Comparison of ENCODE assay signal across 18 mouse cellular contexts in the genomic region with DNA sequence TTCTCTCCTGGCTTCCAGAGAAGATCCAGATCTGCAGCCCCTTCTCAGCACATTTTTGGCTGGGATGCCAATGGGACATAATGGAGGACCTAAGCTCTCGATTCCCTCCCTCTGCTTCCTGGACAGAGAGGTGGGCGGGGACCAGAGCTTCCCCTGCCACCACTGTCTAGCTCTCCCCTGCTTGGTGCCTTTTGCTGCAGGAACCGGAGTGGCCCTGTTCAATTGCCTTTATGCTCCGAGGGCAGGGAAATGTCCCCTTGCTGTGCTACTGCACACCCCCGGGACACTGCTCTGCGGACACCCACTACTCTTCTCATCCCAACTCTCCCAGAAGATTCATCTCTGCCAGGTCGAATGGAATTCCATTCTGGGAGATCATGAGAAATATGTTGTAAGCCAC. TPM values are rescaled to one million over a fixed set of nuclear protein-coding genes. Genes with fewer than 3 reads are reported as not detected.
DNase-seq lines count a peak whose midpoint lies in the region; ATAC-seq and TF ChIP-seq lines count a peak whose summit lies in the region.
"Had no signal": no experiment of that assay in that cellular context is flagged by ENCODE, and none has a peak within 500 bp of the region (broad histone marks: within the 10 kb centered on the region; RNA-seq: fewer than 3 reads in every experiment).

No protein-coding gene starts in this region.

- H3K27me3 ChIP-seq in intestine, embryonic 15.5 days (replicated peaks), result no peaks in the 10 kb centered on the region
- no peaks in the 10 kb centered on the region for H3K27me3 ChIP-seq in intestine, postnatal 0 days (replicated peaks; ENCODE audit: control insufficient read depth, insufficient read depth, low read length)
- H3K27me3 ChIP-seq in forebrain, embryonic 13.5 days, result no peaks in the 10 kb centered on the region
- H3K27me3 ChIP-seq in forebrain, postnatal 0 days (ENCODE audit: insufficient read depth, low read length), result no peaks in the 10 kb centered on the region
- H3K27me3 ChIP-seq in midbrain, embryonic 16.5 days (ENCODE audit: control insufficient read depth, insufficient read depth, low read depth, low read length), result no peaks in the 10 kb centered on the region
- H3K27me3 ChIP-seq: CH12.LX; megakaryocyte, embryonic 14.5 days; stomach, embryonic 15.5 days had no signal

- H3K4me1 ChIP-seq in intestine, embryonic 15.5 days (replicated peaks), result peaks cover 10% of the 10 kb centered on the region
- H3K4me1 ChIP-seq in intestine, postnatal 0 days (replicated peaks; ENCODE audit: control insufficient read depth, insufficient read depth, low read length), result no peaks in the 10 kb centered on the region
- peaks cover 68% of the 10 kb centered on the region for H3K4me1 ChIP-seq in forebrain, embryonic 13.5 days
- H3K4me1 ChIP-seq in forebrain, postnatal 0 days (ENCODE audit: insufficient read depth), result peaks cover 28% of the 10 kb centered on the region
- peaks cover 50% of the 10 kb centered on the region for H3K4me1 ChIP-seq in midbrain, embryonic 16.5 days (ENCODE audit: control insufficient read depth, insufficient read depth, low read length)

- H3K36me3 ChIP-seq in intestine, embryonic 15.5 days, result peaks cover 52% of the 10 kb centered on the region
- peaks cover 61% of the 10 kb centered on the region for H3K36me3 ChIP-seq in intestine, postnatal 0 days (ENCODE audit: control insufficient read depth, insufficient read depth)
- H3K36me3 ChIP-seq in forebrain, embryonic 13.5 days (ENCODE audit: poor library complexity, severe bottlenecking), result peaks cover 75% of the 10 kb centered on the region
- H3K36me3 ChIP-seq in forebrain, postnatal 0 days (ENCODE audit: insufficient read depth), result peaks cover 42% of the 10 kb centered on the region
- H3K36me3 ChIP-seq in midbrain, embryonic 16.5 days (ENCODE audit: control insufficient read depth, insufficient read depth, low read length), result peaks cover 29% of the 10 kb centered on the region

- DNase-seq in forebrain, postnatal 0 days, result no peak
- no peak for DNase-seq in adrenal gland, postnatal 4 days (ENCODE audit: low spot score in 2 of 2)
- no peak for DNase-seq in gastrocnemius, postnatal 10 days
- DNase-seq: cerebellum, adult 8-10 months; embryo, embryonic 11 days; kidney, postnatal 14 days; lung, adult 2 months had no signal

- ATAC-seq in intestine, embryonic 15.5 days, result no peak
- ATAC-seq in intestine, postnatal 0 days, result no peak
- no peak for ATAC-seq in forebrain, embryonic 13.5 days
- no peak for ATAC-seq in forebrain, postnatal 0 days
- no peak for ATAC-seq in midbrain, embryonic 16.5 days

- 0 out of 2 replicates have a peak overlapping the region, but pooled peaks have one; percentile 17 for H3K27ac ChIP-seq in intestine, embryonic 15.5 days
- H3K27ac ChIP-seq in intestine, postnatal 0 days (ENCODE audit: low read depth, low read length), result no peak overlapping the region
- H3K27ac ChIP-seq in forebrain, embryonic 13.5 days, result peak overlapping the region; percentile 93
- H3K27ac ChIP-seq in forebrain, postnatal 0 days (ENCODE audit: low read depth, low read length), result peak overlapping the region; percentile 88
- peak overlapping the region; percentile 89 for H3K27ac ChIP-seq in midbrain, embryonic 16.5 days (ENCODE audit: low read length)
- H3K27ac ChIP-seq: stomach, embryonic 15.5 days had no signal

- no peaks in the 10 kb centered on the region for H3K9me3 ChIP-seq in intestine, embryonic 15.5 days
- H3K9me3 ChIP-seq in intestine, postnatal 0 days (ENCODE audit: control insufficient read depth), result no peaks in the 10 kb centered on the region
- H3K9me3 ChIP-seq in forebrain, embryonic 13.5 days (replicated peaks), result no peaks in the 10 kb centered on the region
- H3K9me3 ChIP-seq in forebrain, postnatal 0 days (ENCODE audit: low read length), result no peaks in the 10 kb centered on the region
- no peaks in the 10 kb centered on the region for H3K9me3 ChIP-seq in midbrain, embryonic 16.5 days (replicated peaks; ENCODE audit: control insufficient read depth, low read length, poor library complexity, severe bottlenecking)
- H3K9me3 ChIP-seq: megakaryocyte, embryonic 14.5 days; stomach, embryonic 15.5 days had no signal

- H3K4me2 ChIP-seq in intestine, embryonic 15.5 days (replicated peaks), result no peak overlapping the region
- H3K4me2 ChIP-seq in intestine, postnatal 0 days (replicated peaks; ENCODE audit: low read depth), result no peak overlapping the region
- no peak overlapping the region for H3K4me2 ChIP-seq in forebrain, embryonic 13.5 days
- H3K4me2 ChIP-seq in forebrain, postnatal 0 days (ENCODE audit: low read depth), result no peak overlapping the region
- H3K4me2 ChIP-seq in midbrain, embryonic 16.5 days (ENCODE audit: low read length), result peak overlapping the region; percentile 50; the same call in 1 of the 2 replicates
- H3K4me2 ChIP-seq: stomach, embryonic 15.5 days had no signal

- no peak overlapping the region for H3K4me3 ChIP-seq in intestine, embryonic 15.5 days (replicated peaks)
- no peak overlapping the region for H3K4me3 ChIP-seq in intestine, postnatal 0 days (ENCODE audit: low read depth, low read length)
- H3K4me3 ChIP-seq in forebrain, embryonic 13.5 days, result no peak overlapping the region
- H3K4me3 ChIP-seq in forebrain, postnatal 0 days (ENCODE audit: low read depth, low read length), result no peak overlapping the region
- no peak overlapping the region for H3K4me3 ChIP-seq in midbrain, embryonic 16.5 days (ENCODE audit: low read depth, low read length)
- H3K4me3 ChIP-seq: megakaryocyte, embryonic 14.5 days; stomach, embryonic 15.5 days had no signal

- TF ChIP-seq CTCF in intestine, postnatal 0 days (IDR thresholded peaks at IDR 0.05; ENCODE audit: low read depth), result no peak
- TF ChIP-seq CTCF in forebrain, postnatal 0 days (IDR thresholded peaks at IDR 0.05; ENCODE audit: low read depth), result no peak

- 66% methylated on average over 7 of the region's 7 CpGs for WGBS in intestine, embryonic 15.5 days
- 68% methylated on average over 7 of the region's 7 CpGs for WGBS in intestine, postnatal 0 days
- WGBS in forebrain, embryonic 13.5 days, result 60% methylated on average over 7 of the region's 7 CpGs
- WGBS in forebrain, postnatal 0 days, result 58% methylated on average over 7 of the region's 7 CpGs
- WGBS in midbrain, embryonic 16.5 days, result 61% methylated on average over 7 of the region's 7 CpGs

- no peak overlapping the region for H3K9ac ChIP-seq in intestine, embryonic 15.5 days
- no peak overlapping the region for H3K9ac ChIP-seq in intestine, postnatal 0 days (ENCODE audit: low read depth, low read length)
- peak overlapping the region; percentile 32; the same call in 1 of the 2 replicates for H3K9ac ChIP-seq in forebrain, embryonic 13.5 days
- H3K9ac ChIP-seq in forebrain, postnatal 0 days, result 0 out of 2 replicates have a peak overlapping the region, but pooled peaks have one; percentile 58
- no peak overlapping the region; the same call in 1 of the 2 replicates for H3K9ac ChIP-seq in midbrain, embryonic 16.5 days (ENCODE audit: low read depth, low read length)
- H3K9ac ChIP-seq: stomach, embryonic 15.5 days had no signal

RNA-seq across cellular contexts. Expression of gene Tmem253, which starts 10.3 kb away (rescaled TPM):
- polyA plus RNA-seq in intestine, embryonic 15.5 days (2015; fragmentation: Nextera tagmentation; extraction: Ambion mirVana), result 50.1 and 60.0 TPM in 2 replicates
- 221 and 224 TPM in 2 replicates for polyA plus RNA-seq in intestine, postnatal 0 days (2015; fragmentation: Nextera tagmentation; extraction: Ambion mirVana)
- polyA plus RNA-seq in forebrain, embryonic 13.5 days (2015; fragmentation: Nextera tagmentation; extraction: Ambion mirVana), result 0.63 and 0.96 TPM in 2 replicates
- total RNA-seq in forebrain, postnatal 0 days (2014; rRNA removed), result 0.38 TPM in 1 of 2 replicates, not detected in the other
- 0.67 TPM in 1 of 2 replicates, not detected in the other for polyA plus RNA-seq in forebrain, postnatal 0 days (2015; fragmentation: Nextera tagmentation; extraction: Ambion mirVana)
- 0.16 and 1.0 TPM in 2 replicates for polyA plus RNA-seq in midbrain, embryonic 16.5 days (2015; fragmentation: Nextera tagmentation; extraction: Ambion mirVana)
- 1 to 10 TPM; 1.6 to 3.6 TPM for total RNA-seq in adrenal gland, postnatal 4 days (2021)
- total RNA-seq in gastrocnemius, postnatal 10 days (2021), result 1 to 10 TPM in 1 of 2 experiments, under 1 TPM in 1; 0.85 to 1.0 TPM

RNA-seq across cellular contexts. Expression of gene Zfp219, which starts 15.4 kb away (rescaled TPM):
- 29.7 and 29.8 TPM in 2 replicates for polyA plus RNA-seq in intestine, embryonic 15.5 days (2015; fragmentation: Nextera tagmentation; extraction: Ambion mirVana)
- polyA plus RNA-seq in intestine, postnatal 0 days (2015; fragmentation: Nextera tagmentation; extraction: Ambion mirVana), result 11.9 and 12.5 TPM in 2 replicates
- polyA plus RNA-seq in forebrain, embryonic 13.5 days (2015; fragmentation: Nextera tagmentation; extraction: Ambion mirVana), result 52.3 and 58.6 TPM in 2 replicates
- 37.2 and 51.4 TPM in 2 replicates for total RNA-seq in forebrain, postnatal 0 days (2014; rRNA removed)
- 16.6 and 19.8 TPM in 2 replicates for polyA plus RNA-seq in forebrain, postnatal 0 days (2015; fragmentation: Nextera tagmentation; extraction: Ambion mirVana)
- polyA plus RNA-seq in midbrain, embryonic 16.5 days (2015; fragmentation: Nextera tagmentation; extraction: Ambion mirVana), result 30.3 and 33.6 TPM in 2 replicates
- 10 to 100 TPM; 84.4 to 84.6 TPM for total RNA-seq in adrenal gland, postnatal 4 days (2021)
- 10 to 100 TPM; 17.6 to 23.1 TPM for total RNA-seq in gastrocnemius, postnatal 10 days (2021)

RNA-seq across cellular contexts. Expression of gene Arhgef40, which starts 20.6 kb away (rescaled TPM):
- polyA plus RNA-seq in intestine, embryonic 15.5 days (2015; fragmentation: Nextera tagmentation; extraction: Ambion mirVana), result 64.4 and 65.9 TPM in 2 replicates
- 18.2 and 19.7 TPM in 2 replicates for polyA plus RNA-seq in intestine, postnatal 0 days (2015; fragmentation: Nextera tagmentation; extraction: Ambion mirVana)
- 75.9 and 84.7 TPM in 2 replicates for polyA plus RNA-seq in forebrain, embryonic 13.5 days (2015; fragmentation: Nextera tagmentation; extraction: Ambion mirVana)
- total RNA-seq in forebrain, postnatal 0 days (2014; rRNA removed), result 61.6 and 84.6 TPM in 2 replicates
- 27.3 and 46.8 TPM in 2 replicates for polyA plus RNA-seq in forebrain, postnatal 0 days (2015; fragmentation: Nextera tagmentation; extraction: Ambion mirVana)
- polyA plus RNA-seq in midbrain, embryonic 16.5 days (2015; fragmentation: Nextera tagmentation; extraction: Ambion mirVana), result 78.0 and 79.7 TPM in 2 replicates
- 100 to 1,000 TPM; 102 to 110 TPM for total RNA-seq in adrenal gland, postnatal 4 days (2021)
- total RNA-seq in gastrocnemius, postnatal 10 days (2021), result 10 to 100 TPM; 40.7 to 55.7 TPM

RNA-seq across cellular contexts. Expression of gene Olfr221, which starts 37.1 kb away (rescaled TPM):
- polyA plus RNA-seq in intestine, embryonic 15.5 days (2015; fragmentation: Nextera tagmentation; extraction: Ambion mirVana), result not detected in 2 replicates
- not detected in 2 replicates for polyA plus RNA-seq in intestine, postnatal 0 days (2015; fragmentation: Nextera tagmentation; extraction: Ambion mirVana)
- not detected in 2 replicates for polyA plus RNA-seq in forebrain, embryonic 13.5 days (2015; fragmentation: Nextera tagmentation; extraction: Ambion mirVana)
- total RNA-seq in forebrain, postnatal 0 days (2014; rRNA removed), result not detected in 2 replicates
- not detected in 2 replicates for polyA plus RNA-seq in forebrain, postnatal 0 days (2015; fragmentation: Nextera tagmentation; extraction: Ambion mirVana)
- polyA plus RNA-seq in midbrain, embryonic 16.5 days (2015; fragmentation: Nextera tagmentation; extraction: Ambion mirVana), result not detected in 2 replicates
- total RNA-seq in adrenal gland, postnatal 4 days (2021), result not detected
- total RNA-seq in gastrocnemius, postnatal 10 days (2021), result not detected
- total RNA-seq: CH12.LX; gastrocnemius, adult 18-20 months had no signal
- polyA plus RNA-seq: brain, embryonic 14.5 days; limb, embryonic 11.5 days; lung, adult 2 months; stomach, embryonic 15.5 days; urinary bladder, adult 2 months had no signal

Comparison
In these comparisons a context has a peak if more than half of its experiments do, and no peak if none do; other contexts are left out.
1. H3K9ac ChIP-seq: peak in forebrain, embryonic 13.5 days (single experiment) and forebrain, postnatal 0 days (single experiment); none in intestine, embryonic 15.5 days (single experiment), intestine, postnatal 0 days (single experiment) and midbrain, embryonic 16.5 days (single experiment).
2. RNA of gene Tmem253, which starts 10.3 kb away (polyA plus RNA-seq): 221 to 224 TPM in intestine, postnatal 0 days and 50.1 to 60.0 TPM in intestine, embryonic 15.5 days; 0.63 to 0.96 TPM in forebrain, embryonic 13.5 days, 0.67 TPM in forebrain, postnatal 0 days and 0.16 to 1.0 TPM in midbrain, embryonic 16.5 days; every median in the first group is over 10 times any median in the second.